In the genomic region with DNA sequence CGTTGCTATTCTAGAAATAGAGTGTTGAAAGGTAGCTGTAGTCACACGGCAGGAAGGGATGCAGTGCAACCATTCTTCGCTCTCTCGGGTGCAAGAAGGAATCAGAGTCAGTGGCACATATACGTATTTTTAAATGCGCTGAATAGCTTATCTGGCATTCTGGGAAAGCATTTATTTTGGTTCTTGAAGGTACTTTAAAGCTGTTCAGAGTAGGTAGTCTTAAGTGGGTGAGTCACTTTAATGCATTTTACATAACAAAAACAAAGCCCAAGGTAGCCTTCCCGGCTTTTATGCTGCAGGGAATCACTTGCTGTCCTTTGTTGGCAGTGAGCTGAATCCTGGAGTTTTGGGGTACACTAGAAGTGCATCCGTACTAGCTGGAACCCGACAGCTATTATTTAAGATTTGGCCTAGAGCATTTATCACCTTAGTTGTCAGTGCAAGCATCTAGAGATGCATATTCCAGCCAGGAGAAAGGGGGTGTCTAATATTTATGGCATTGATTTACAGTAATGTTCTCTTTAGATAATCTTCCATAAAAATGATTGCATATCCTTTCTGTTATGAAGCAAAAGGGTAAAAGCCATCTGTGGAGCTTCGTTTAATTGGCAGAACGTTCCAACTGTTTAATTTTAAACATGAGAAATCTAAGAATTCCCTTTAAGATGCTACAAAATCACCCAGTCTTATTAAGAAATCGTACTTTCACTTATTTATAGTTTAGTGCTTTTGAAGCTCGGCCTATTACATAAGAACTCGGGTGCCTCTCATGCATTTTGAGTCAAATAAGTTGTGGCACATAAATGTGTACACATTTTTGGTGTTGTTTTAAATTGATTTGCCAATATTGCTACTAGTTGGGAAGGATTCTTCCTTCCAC, we compare ENCODE assay signal across 8 mouse cellular contexts. TPM values are rescaled to one million over a fixed set of nuclear protein-coding genes. Genes with fewer than 3 reads are reported as not detected.
DNase-seq lines count a peak whose midpoint lies in the region; ATAC-seq lines count a peak whose summit lies in the region.

No protein-coding gene starts in this region.

- peak overlapping the region; percentile 66 for H3K9ac ChIP-seq in heart, embryonic 15.5 days
- no peak overlapping the region for H3K9ac ChIP-seq in embryonic facial prominence, embryonic 15.5 days
- H3K9ac ChIP-seq in limb, embryonic 11.5 days (ENCODE audit: low read length), result no peak overlapping the region
- H3K9ac ChIP-seq in stomach, embryonic 16.5 days (ENCODE audit: low read length), result 0 out of 2 replicates have a peak overlapping the region, but pooled peaks have one; percentile 39

- peak overlapping the region; percentile 68 for H3K4me2 ChIP-seq in heart, embryonic 15.5 days
- H3K4me2 ChIP-seq in embryonic facial prominence, embryonic 15.5 days (replicated peaks), result peak overlapping the region; percentile 89
- H3K4me2 ChIP-seq in limb, embryonic 11.5 days (ENCODE audit: low read depth, severe bottlenecking), result peak overlapping the region; percentile 79
- H3K4me2 ChIP-seq in stomach, embryonic 16.5 days (ENCODE audit: low read depth, low read length), result peak overlapping the region; percentile 83

- no peaks in the 10 kb centered on the region for H3K36me3 ChIP-seq in heart, embryonic 15.5 days
- H3K36me3 ChIP-seq in embryonic facial prominence, embryonic 15.5 days, result no peaks in the 10 kb centered on the region
- H3K36me3 ChIP-seq in limb, embryonic 11.5 days (ENCODE audit: control insufficient read depth, insufficient read depth, low read length), result no peaks in the 10 kb centered on the region
- no peaks in the 10 kb centered on the region for H3K36me3 ChIP-seq in stomach, embryonic 16.5 days (ENCODE audit: control insufficient read depth, insufficient read depth, low read length)

- H3K27me3 ChIP-seq in heart, embryonic 15.5 days, result no peaks in the 10 kb centered on the region
- H3K27me3 ChIP-seq in embryonic facial prominence, embryonic 15.5 days, result peaks cover 8% of the 10 kb centered on the region; the same call in 1 of the 2 replicates
- no peaks in the 10 kb centered on the region for H3K27me3 ChIP-seq in limb, embryonic 11.5 days (ENCODE audit: control insufficient read depth, insufficient read depth, low read length)
- H3K27me3 ChIP-seq in stomach, embryonic 16.5 days (ENCODE audit: control insufficient read depth, insufficient read depth, low read length), result 0 out of 2 replicates have a peak, but pooled peaks cover 2% of the 10 kb centered on the region

- no peak for DNase-seq in heart, postnatal 36 days
- DNase-seq in brain, adult 2 months (ENCODE audit: low read depth, low spot score), result peak; percentile 76
- peak; percentile 23 for DNase-seq in limb, embryonic 11.5 days (ENCODE audit: low spot score)
- no peak for DNase-seq in gastrocnemius, postnatal 14 days
- no peak for DNase-seq in urinary bladder, postnatal 25 days (ENCODE audit: low spot score)

- peak overlapping the region; percentile 66 for H3K4me3 ChIP-seq in heart, embryonic 15.5 days
- peak overlapping the region; percentile 64 for H3K4me3 ChIP-seq in embryonic facial prominence, embryonic 15.5 days (replicated peaks)
- H3K4me3 ChIP-seq in limb, embryonic 11.5 days (ENCODE audit: low read depth, low read length), result peak overlapping the region; percentile 63
- peak overlapping the region; percentile 53 for H3K4me3 ChIP-seq in stomach, embryonic 16.5 days (replicated peaks; ENCODE audit: low read length)

- peaks cover 10% of the 10 kb centered on the region for H3K4me1 ChIP-seq in heart, embryonic 15.5 days (replicated peaks)
- H3K4me1 ChIP-seq in embryonic facial prominence, embryonic 15.5 days, result peaks cover 10% of the 10 kb centered on the region; the same call in 1 of the 2 replicates
- H3K4me1 ChIP-seq in limb, embryonic 11.5 days (ENCODE audit: control insufficient read depth, insufficient read depth, low read length), result 0 out of 2 replicates have a peak, but pooled peaks cover 3% of the 10 kb centered on the region
- H3K4me1 ChIP-seq in stomach, embryonic 16.5 days (ENCODE audit: control insufficient read depth, insufficient read depth, low read length), result no peaks in the 10 kb centered on the region

- H3K9me3 ChIP-seq in heart, embryonic 15.5 days (replicated peaks), result no peaks in the 10 kb centered on the region
- H3K9me3 ChIP-seq in embryonic facial prominence, embryonic 15.5 days (replicated peaks), result no peaks in the 10 kb centered on the region
- no peaks in the 10 kb centered on the region for H3K9me3 ChIP-seq in limb, embryonic 11.5 days (ENCODE audit: control insufficient read depth, low read length)
- no peaks in the 10 kb centered on the region for H3K9me3 ChIP-seq in stomach, embryonic 16.5 days (replicated peaks; ENCODE audit: control insufficient read depth, low read length)

- peak overlapping the region; percentile 89 for H3K27ac ChIP-seq in heart, embryonic 15.5 days
- no peak overlapping the region for H3K27ac ChIP-seq in embryonic facial prominence, embryonic 15.5 days (replicated peaks)
- no peak overlapping the region for H3K27ac ChIP-seq in limb, embryonic 11.5 days (replicated peaks; ENCODE audit: low read depth, low read length)
- H3K27ac ChIP-seq in stomach, embryonic 16.5 days (ENCODE audit: low read length), result no peak overlapping the region

- 32% methylated on average over 14 of the region's 14 CpGs for WGBS in heart, embryonic 15.5 days
- WGBS in embryonic facial prominence, embryonic 15.5 days, result 36% methylated on average over 14 of the region's 14 CpGs
- WGBS in limb, embryonic 11.5 days, result 28% methylated on average over 14 of the region's 14 CpGs
- 40% methylated on average over 14 of the region's 14 CpGs for WGBS in stomach, embryonic 16.5 days

- ATAC-seq in heart, embryonic 15.5 days (replicated peaks; ENCODE audit: insufficient number of reproducible peaks, insufficient read depth, low FRiP score, low read depth), result no peak
- ATAC-seq in embryonic facial prominence, embryonic 15.5 days (ENCODE audit: insufficient number of reproducible peaks, low FRiP score, low TSS enrichment, low read depth), result no peak
- no peak for ATAC-seq in limb, embryonic 11.5 days (ENCODE audit: insufficient number of reproducible peaks, low FRiP score, low TSS enrichment, low read depth)
- no peak for ATAC-seq in stomach, embryonic 16.5 days (ENCODE audit: insufficient read depth, low FRiP score)

- intact Hi-C loops in heart, postnatal 36 days (cut with DNase I), result loop anchor here (2.0 to 5.0 kb wide), 2 partner anchors 36 to 119 kb away; no protein-coding TSS in a partner anchor
- intact Hi-C loops in gastrocnemius, postnatal 14 days (cut with DNase I; ENCODE audit: low total_unique reads), result no loop called here

RNA-seq across cellular contexts. Expression of a gene that starts 1.6 kb away (rescaled TPM):
- 15.5 and 17.0 TPM in 2 replicates for polyA plus RNA-seq in heart, embryonic 15.5 days (2015; fragmentation: Nextera tagmentation; extraction: Ambion mirVana)
- 100 to 1,000 TPM in 1 of 2 experiments, 10 to 100 TPM in 1; 95.3 to 107 TPM for total RNA-seq in heart, postnatal 36 days (2021)
- 18.5 and 19.1 TPM in 2 replicates for polyA plus RNA-seq in embryonic facial prominence, embryonic 15.5 days (2015; fragmentation: Nextera tagmentation; extraction: Ambion mirVana)
- polyA plus RNA-seq in limb, embryonic 11.5 days (2014; fragmentation: Nextera tagmentation; extraction: Ambion mirVana), result 9.5 and 10.9 TPM in 2 replicates
- polyA plus RNA-seq in stomach, embryonic 16.5 days (2015; fragmentation: Nextera tagmentation; extraction: Ambion mirVana), result 12.1 and 13.1 TPM in 2 replicates
- total RNA-seq in gastrocnemius, postnatal 14 days (2021), result 100 to 1,000 TPM; 294 TPM

Comparison
In these comparisons a context has a peak if more than half of its experiments do, and no peak if none do; other contexts are left out.
1. H3K9ac ChIP-seq: peak in heart, embryonic 15.5 days (single experiment) and stomach, embryonic 16.5 days (single experiment); none in embryonic facial prominence, embryonic 15.5 days (single experiment) and limb, embryonic 11.5 days (single experiment).
2. DNase-seq: peak in brain, adult 2 months (single experiment) and limb, embryonic 11.5 days (single experiment); none in heart, postnatal 36 days (0 of 2), gastrocnemius, postnatal 14 days (single experiment) and urinary bladder, postnatal 25 days (single experiment).
3. Peak in every context shown above with its lines, with median percentiles within 50 percentile points of each other: H3K4me2 ChIP-seq and H3K4me3 ChIP-seq.